Mouse (Mus musculus) spleen, adult 2 months (tissue): ENCODE measurements around the gene Igfbp2. TPM values are rescaled to one million over a fixed set of nuclear protein-coding genes. Genes with fewer than 3 reads are reported as not detected.

Source experiments
- DNase-seq, 2 experiments: peaks; one replicate each; pipeline versions ENCODE4 v3.0.0 to v3.0.0-alpha.2; 2012 to 2021; ENCODE audit warnings: low spot score in 2 of 2, low read depth in 1 of 2
- H3K27ac ChIP-seq: fragments of 200-500 bp; 2 replicates; pipeline ENCODE4 v1.5.1; 2012; ENCODE audit warnings: low read length, inconsistent platforms; ENCODE audit not compliant: insufficient read depth
- H3K27me3 ChIP-seq: fragments of 200-500 bp; 2 replicates; pipeline ENCODE4 v1.6.1; 2012; ENCODE audit warnings: mild to moderate bottlenecking, moderate library complexity, low read length, inconsistent platforms; ENCODE audit not compliant: control insufficient read depth, insufficient read depth
- H3K36me3 ChIP-seq: fragments of 200-500 bp; 2 replicates; pipeline ENCODE4 v1.6.1; 2012; ENCODE audit warnings: mild to moderate bottlenecking, low read length, inconsistent platforms; ENCODE audit not compliant: control insufficient read depth, insufficient read depth
- H3K4me1 ChIP-seq: fragments of 200-500 bp; 2 replicates; pipeline ENCODE4 v1.6.1; 2011; ENCODE audit warnings: inconsistent platforms; ENCODE audit not compliant: control insufficient read depth, insufficient read depth, insufficient read length
- H3K4me3 ChIP-seq: fragments of 200-500 bp; 2 replicates; pipeline ENCODE4 v1.5.1; 2011; ENCODE audit warnings: mild to moderate bottlenecking, inconsistent platforms; ENCODE audit not compliant: insufficient read depth, insufficient read length; ENCODE audit errors: extremely low read depth
- CTCF ChIP-seq: fragments of 200-500 bp; IDR thresholded peaks from 2 replicates; pipeline ENCODE4 v1.5.1; 2011; ENCODE audit warnings: mild to moderate bottlenecking, inconsistent platforms; ENCODE audit not compliant: insufficient read depth, insufficient read length, insufficient replicate concordance; ENCODE audit errors: extremely low read depth
- POLR2A ChIP-seq: fragments of 200-500 bp; IDR thresholded peaks from 2 replicates; pipeline ENCODE4 v1.6.1; 2011; ENCODE audit warnings: low read depth, low read length, inconsistent platforms
- WGBS: fragments of 180-500 bp; shearing (Covaris S2); methylation state at CpG from one replicate; pipeline ENCODE4 v1.1.7; 2018; 5-methylcytosine and 5-hydroxymethylcytosine counted together
- polyA plus RNA-seq: library from polyadenylated mRNA; depleted of rRNA; stranded (reverse); fragments of >200 nt; gene quantifications from 2 replicates; pipeline ENCODE4 v1.2.3, GENCODE M21; 2012

Igfbp2 gene
- polyA plus RNA-seq, 1 experiment = 7.5 TPM

GRCm38 (mm10) chr1:72853759-72854158 lies 29.5 kb downstream of the Igfbp2 start:
- TF ChIP-seq POLR2A = no peak
- TF ChIP-seq CTCF = no peak
- Histone ChIP-seq H3K27ac (no peak overlapping the region), H3K27me3 (no peaks in the 10 kb centered on the region), H3K4me1 (no peaks in the 10 kb centered on the region), H3K36me3 (no peaks in the 10 kb centered on the region), H3K4me3 (no peak overlapping the region)
- WGBS = 94% methylated on average over 1 of the region's 1 CpGs
- no peak for DNase-seq

DNA sequence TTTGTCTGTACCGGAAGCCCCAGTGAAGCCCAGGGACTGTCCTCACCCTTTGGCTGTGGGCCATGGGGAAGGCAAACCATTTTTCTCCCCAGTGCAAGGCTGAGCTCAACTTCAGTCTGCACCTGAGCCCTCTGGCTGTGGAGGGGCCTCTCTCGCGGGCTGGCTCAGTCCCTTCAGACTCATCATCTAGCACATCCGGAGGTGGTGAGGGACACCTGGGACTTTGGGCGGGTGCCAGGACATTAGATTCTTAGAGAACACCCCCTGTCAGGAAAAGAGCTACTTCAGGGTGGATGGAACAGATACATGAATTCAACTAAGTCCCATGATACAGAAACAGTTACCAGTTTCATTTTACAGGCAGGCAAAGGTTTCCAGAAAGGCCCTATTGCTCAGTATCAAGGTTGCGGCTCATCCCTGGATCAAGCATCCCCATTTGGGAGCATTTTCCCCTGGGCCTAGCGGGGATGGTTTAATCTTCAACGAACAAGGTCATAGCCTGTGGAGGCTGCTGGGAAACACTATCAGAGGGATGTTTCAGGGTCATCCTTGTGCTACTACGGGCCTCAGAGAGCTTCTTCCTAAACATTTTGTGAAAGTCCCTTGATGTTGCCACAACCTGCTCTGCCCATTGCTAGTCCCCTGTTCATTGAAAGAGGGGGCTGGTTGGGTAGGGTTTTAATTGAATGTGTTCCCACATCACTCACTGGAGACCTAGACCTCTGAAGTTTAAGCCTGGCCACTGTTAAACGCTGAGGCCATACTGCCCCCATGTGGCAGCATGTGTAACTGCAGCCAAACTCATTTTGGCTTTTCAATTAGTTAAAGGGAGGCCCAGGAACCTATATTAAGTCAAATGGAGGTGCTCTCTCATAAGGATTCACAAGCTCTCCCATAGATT lies 30.3 kb downstream of the Igfbp2 start:
- no peaks in the 10 kb centered on the region for H3K4me1 ChIP-seq
- no peak for DNase-seq
- no peak overlapping the region for H3K27ac ChIP-seq
- H3K36me3 ChIP-seq = no peaks in the 10 kb centered on the region
- 66% methylated on average over 10 of the region's 10 CpGs for WGBS
- TF ChIP-seq CTCF = peak; percentile 67; the same call in 1 of the 2 replicates
- no peak for TF ChIP-seq POLR2A
- H3K4me3 ChIP-seq = no peak overlapping the region
- H3K27me3 ChIP-seq = no peaks in the 10 kb centered on the region

DNA sequence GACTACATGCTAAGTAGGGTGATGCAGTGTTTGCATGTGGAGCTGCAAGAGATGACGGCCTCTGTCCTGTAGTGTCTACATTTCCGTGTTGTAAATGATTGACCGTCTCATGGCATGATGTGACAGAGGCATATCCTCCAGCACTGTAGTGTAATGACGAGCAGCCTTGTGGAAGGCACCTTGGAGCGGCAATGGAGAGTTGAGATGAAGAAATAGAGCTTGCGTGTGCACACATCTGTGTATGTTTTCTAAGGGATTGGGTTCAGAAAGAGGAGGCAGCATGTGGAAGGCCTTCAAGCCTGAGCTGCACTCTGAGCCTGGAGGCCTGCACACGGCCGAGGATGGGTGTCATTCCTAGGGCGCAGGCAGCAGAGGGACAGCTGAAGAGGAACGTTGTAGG lies 31.4 kb downstream of the Igfbp2 start:
- WGBS = 86% methylated on average over 10 of the region's 10 CpGs
- H3K4me3 ChIP-seq = no peak overlapping the region
- TF ChIP-seq CTCF = no peak
- TF ChIP-seq POLR2A = no peak

GRCm38 (mm10) chr1:72856209-72856909 lies 32.1 kb downstream of the Igfbp2 start:
- WGBS = 84% methylated on average over 19 of the region's 19 CpGs

More for the DNA sequence above, 31.4 kb downstream of the Igfbp2 start:
- no peak for DNase-seq
- no peaks in the 10 kb centered on the region for H3K36me3 ChIP-seq
- H3K4me1 ChIP-seq = no peaks in the 10 kb centered on the region
- no peaks in the 10 kb centered on the region for H3K27me3 ChIP-seq
- no peak overlapping the region for H3K27ac ChIP-seq

GRCm38 (mm10) chr1:72857142-72857541 lies 32.8 kb downstream of the Igfbp2 start:
- Histone ChIP-seq H3K4me3 (no peak overlapping the region), H3K27me3 (no peaks in the 10 kb centered on the region), H3K27ac (no peak overlapping the region), H3K36me3 (no peaks in the 10 kb centered on the region), H3K4me1 (no peaks in the 10 kb centered on the region)
- WGBS = 77% methylated on average over 7 of the region's 7 CpGs
- TF ChIP-seq CTCF (no peak), POLR2A (no peak)
- no peak for DNase-seq

More at GRCm38 (mm10) chr1:72856209-72856909, 32.1 kb downstream of the Igfbp2 start:
- Histone ChIP-seq H3K27me3 (no peaks in the 10 kb centered on the region), H3K4me1 (no peaks in the 10 kb centered on the region), H3K4me3 (no peak overlapping the region), H3K27ac (no peak overlapping the region), H3K36me3 (no peaks in the 10 kb centered on the region)
- no peak for DNase-seq
- no peak for TF ChIP-seq POLR2A
- no peak for TF ChIP-seq CTCF

DNA sequence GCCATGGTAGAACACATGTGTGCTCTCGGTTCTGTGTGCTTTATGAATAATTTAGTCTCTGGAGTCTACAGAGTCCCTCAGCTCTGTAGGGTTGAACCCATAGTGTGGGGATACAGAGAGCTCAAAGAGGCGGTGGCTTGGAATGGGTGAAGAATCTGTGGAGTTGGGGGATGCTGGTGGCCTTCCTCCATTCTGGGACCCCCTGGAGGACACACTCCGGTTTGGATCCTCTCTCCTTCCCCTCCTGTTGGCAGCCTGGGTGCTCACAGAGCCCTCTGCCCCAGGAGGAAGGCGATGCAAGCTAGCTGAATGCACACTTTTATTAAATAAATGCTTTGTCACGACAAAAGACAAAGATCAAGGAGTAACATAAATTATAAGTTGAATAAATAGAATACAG lies 33.3 kb downstream of the Igfbp2 start:
- Histone ChIP-seq H3K4me3 (no peak overlapping the region), H3K36me3 (no peaks in the 10 kb centered on the region), H3K27ac (no peak overlapping the region), H3K4me1 (no peaks in the 10 kb centered on the region), H3K27me3 (no peaks in the 10 kb centered on the region)
- TF ChIP-seq CTCF (no peak), POLR2A (no peak)
- DNase-seq = no peak
- 70% methylated on average over 5 of the region's 5 CpGs for WGBS

DNA sequence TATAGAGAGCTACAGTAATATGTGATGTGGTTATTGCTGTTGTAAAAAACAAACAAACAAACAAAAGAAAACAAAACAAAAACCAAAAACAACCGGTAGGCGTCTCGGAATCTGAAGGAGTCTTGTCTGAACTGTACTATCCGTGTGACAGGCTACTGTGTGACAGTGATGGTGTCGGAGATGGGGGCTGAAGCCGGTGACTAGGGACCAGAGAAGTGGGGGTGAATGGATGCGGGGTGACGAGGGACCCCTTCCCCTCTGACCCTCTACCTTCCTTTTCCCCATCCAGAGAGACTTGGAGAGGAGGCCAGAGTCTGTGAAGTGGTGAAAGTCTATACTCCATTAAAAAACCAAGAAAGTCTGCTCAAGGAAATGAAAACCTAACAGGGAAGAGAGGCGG lies 34.0 kb downstream of the Igfbp2 start:
- 87% methylated on average over 9 of the region's 9 CpGs for WGBS
- H3K27ac ChIP-seq = no peak overlapping the region
- H3K4me3 ChIP-seq = no peak overlapping the region
- H3K4me1 ChIP-seq = no peaks in the 10 kb centered on the region
- no peaks in the 10 kb centered on the region for H3K36me3 ChIP-seq
- no peaks in the 10 kb centered on the region for H3K27me3 ChIP-seq
- no peak for DNase-seq
- TF ChIP-seq CTCF (no peak), POLR2A (no peak)
